Mouse (Mus musculus) G1E (cell line): ENCODE data around the gene Sox30.

Experiments
- CTCF ChIP-seq: IDR thresholded peaks from 2 replicates; pipeline ENCODE4 v1.5.1; 2012; ENCODE audit warnings: low read depth, low read length, inconsistent platforms, mixed read lengths
- TAL1 ChIP-seq: conservative IDR thresholded peaks from 2 replicates; pipeline ENCODE4 v1.6.1; 2012; ENCODE audit warnings: low read depth, low read length, inconsistent platforms, mixed read lengths

GRCm38 (mm10) chr11:45946796-45947195, 33.3 kb upstream of the Sox30 start:
- TF ChIP-seq CTCF (no peak), TAL1 (no peak)
